Mouse (Mus musculus) bone marrow macrophage, adult 2 months (primary cell): ENCODE data around the gene Ephb4.

Experiments
- CTCF ChIP-seq: IDR thresholded peaks from 2 replicates; pipeline ENCODE4 v1.5.1; 2012; ENCODE audit warnings: low read depth, mild to moderate bottlenecking, low read length, moderate library complexity
- POLR2A ChIP-seq: IDR thresholded peaks from 2 replicates; pipeline ENCODE4 v1.6.1; 2012; ENCODE audit warnings: mild to moderate bottlenecking, low read depth, low read length, borderline replicate concordance

DNA sequence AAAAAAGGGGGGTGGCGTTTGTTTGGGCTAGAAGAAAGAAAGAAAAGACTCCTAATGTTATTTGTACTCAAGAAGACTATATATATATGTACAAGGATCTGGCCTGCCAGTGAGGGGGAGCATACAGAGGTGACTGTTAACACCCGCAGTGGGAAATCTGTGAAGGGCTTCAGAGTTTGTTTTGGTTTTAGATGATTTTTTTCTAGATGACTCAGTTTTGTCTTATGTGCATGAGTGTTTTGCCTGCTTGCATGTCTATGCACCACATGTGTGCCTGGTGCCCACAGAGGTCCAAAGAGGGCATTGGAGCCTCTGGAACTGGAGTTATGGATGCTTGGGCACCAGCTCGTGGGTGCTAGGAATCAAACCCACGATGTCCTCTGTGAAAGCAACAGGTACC lies 2.9 kb upstream of the Ephb4 start:
- no peak for TF ChIP-seq POLR2A
- TF ChIP-seq CTCF: no peak
